Mouse (Mus musculus): ENCODE results near the gene Wdr61. TPM values are rescaled to one million over a fixed set of nuclear protein-coding genes. Genes with fewer than 3 reads are reported as not detected.

Wdr61 gene
- polyA plus RNA-seq, 1 experiment, result 26.9 TPM

DNA sequence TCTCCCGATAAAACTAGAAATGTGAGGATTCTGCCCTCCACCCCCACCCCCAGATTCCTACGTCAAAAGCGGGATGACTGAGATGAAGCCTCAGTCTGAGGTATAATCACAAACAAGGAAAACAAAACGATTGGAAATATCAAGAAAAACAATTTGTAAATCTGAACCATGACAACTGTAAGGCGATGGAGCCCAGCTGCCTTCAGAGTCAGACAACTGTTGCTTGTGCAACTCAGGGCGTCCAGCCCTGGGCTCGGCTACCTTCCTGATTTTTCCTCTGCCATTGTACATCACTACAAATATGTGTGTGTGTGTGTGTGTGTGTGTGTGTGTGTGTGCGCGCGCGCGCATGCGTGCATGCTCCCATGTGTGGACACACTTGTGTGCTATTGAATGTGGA, 60.4 kb downstream of the Wdr61 start:
- TF ChIP-seq POLR2A (IDR thresholded peaks at IDR 0.05; ENCODE audit: control insufficient read depth, low read depth, low read length), result no peak
- Histone ChIP-seq H3K27ac (ENCODE audit: control insufficient read depth, insufficient read depth, low read depth, low read length) (no peak overlapping the region), H3K4me3 (ENCODE audit: control insufficient read depth, low read depth, low read length) (no peak overlapping the region; the same call in 1 of the 2 replicates), H3K27me3 (ENCODE audit: control insufficient read depth, insufficient read depth, low read length) (no peaks in the 10 kb centered on the region), H3K4me1 (ENCODE audit: control insufficient read depth, insufficient read depth, low read length) (peaks cover 2% of the 10 kb centered on the region; the same call in 1 of the 2 replicates), H3K36me3 (ENCODE audit: control insufficient read depth, insufficient read depth, low read length) (no peaks in the 10 kb centered on the region)

DNA sequence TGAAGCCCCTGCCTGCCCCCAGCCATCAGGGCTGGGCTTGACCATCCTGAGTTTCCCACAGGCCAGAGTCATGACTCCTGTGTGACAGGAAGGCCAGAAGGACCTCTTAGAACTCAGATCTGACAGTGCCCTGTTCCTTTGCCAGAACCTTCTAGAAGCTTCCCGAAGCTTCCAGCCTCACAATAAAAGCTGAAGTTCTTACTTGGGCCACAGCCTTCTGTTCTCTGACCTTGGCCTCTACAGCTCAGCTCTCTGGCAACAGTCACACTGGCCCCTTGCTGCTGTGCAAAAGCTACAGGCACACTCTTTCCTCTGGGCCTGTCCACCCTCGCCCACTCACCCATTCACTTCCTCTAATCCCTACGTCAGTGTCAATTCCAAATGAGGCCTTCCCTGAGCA, 62.4 kb downstream of the Wdr61 start:
- H3K4me3 ChIP-seq (ENCODE audit: control insufficient read depth, low read depth, low read length), result peak overlapping the region; percentile 22
- no peaks in the 10 kb centered on the region for H3K36me3 ChIP-seq (ENCODE audit: control insufficient read depth, insufficient read depth, low read length)
- no peaks in the 10 kb centered on the region for H3K27me3 ChIP-seq (ENCODE audit: control insufficient read depth, insufficient read depth, low read length)
- no peak for TF ChIP-seq CTCF (IDR thresholded peaks at IDR 0.05; ENCODE audit: control insufficient read depth, insufficient read depth, insufficient replicate concordance, low read depth, low read length)
- peak; percentile 60; the same call in 1 of the 2 replicates for TF ChIP-seq POLR2A (IDR thresholded peaks at IDR 0.05; ENCODE audit: control insufficient read depth, low read depth, low read length)
- peaks cover 2% of the 10 kb centered on the region; the same call in 1 of the 2 replicates for H3K4me1 ChIP-seq (ENCODE audit: control insufficient read depth, insufficient read depth, low read length)
- H3K27ac ChIP-seq (ENCODE audit: control insufficient read depth, insufficient read depth, low read depth, low read length), result peak overlapping the region; percentile 54

DNA sequence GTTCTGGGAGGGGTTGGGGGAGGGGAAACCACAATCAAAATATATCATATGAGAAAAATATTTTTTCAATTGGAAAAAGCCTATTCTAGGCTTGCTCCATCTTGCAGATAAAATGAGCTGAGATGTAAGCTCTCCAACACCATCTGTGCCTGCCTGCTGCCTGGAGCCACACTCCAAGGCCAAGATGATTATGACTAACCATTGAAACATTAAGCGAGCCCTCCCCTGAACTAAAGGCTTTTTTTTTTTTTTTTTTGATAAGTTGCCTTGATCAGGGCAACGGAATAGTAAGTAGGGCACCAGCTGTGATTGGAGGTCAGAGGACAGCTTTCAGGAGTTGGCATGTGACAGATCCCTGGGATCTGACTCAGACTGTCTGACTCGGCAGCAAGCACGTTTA, 65.9 kb downstream of the Wdr61 start:
- no peak overlapping the region for H3K4me3 ChIP-seq (ENCODE audit: control insufficient read depth, low read depth, low read length)
- H3K4me1 ChIP-seq (ENCODE audit: control insufficient read depth, insufficient read depth, low read length), result peaks cover 12% of the 10 kb centered on the region
- peak overlapping the region; percentile 52 for H3K27ac ChIP-seq (ENCODE audit: control insufficient read depth, insufficient read depth, low read depth, low read length)
- H3K27me3 ChIP-seq (ENCODE audit: control insufficient read depth, insufficient read depth, low read length), result no peaks in the 10 kb centered on the region
- H3K36me3 ChIP-seq (ENCODE audit: control insufficient read depth, insufficient read depth, low read length), result no peaks in the 10 kb centered on the region
- TF ChIP-seq CTCF (IDR thresholded peaks at IDR 0.05; ENCODE audit: control insufficient read depth, insufficient read depth, insufficient replicate concordance, low read depth, low read length) (no peak), POLR2A (IDR thresholded peaks at IDR 0.05; ENCODE audit: control insufficient read depth, low read depth, low read length) (no peak)

DNA sequence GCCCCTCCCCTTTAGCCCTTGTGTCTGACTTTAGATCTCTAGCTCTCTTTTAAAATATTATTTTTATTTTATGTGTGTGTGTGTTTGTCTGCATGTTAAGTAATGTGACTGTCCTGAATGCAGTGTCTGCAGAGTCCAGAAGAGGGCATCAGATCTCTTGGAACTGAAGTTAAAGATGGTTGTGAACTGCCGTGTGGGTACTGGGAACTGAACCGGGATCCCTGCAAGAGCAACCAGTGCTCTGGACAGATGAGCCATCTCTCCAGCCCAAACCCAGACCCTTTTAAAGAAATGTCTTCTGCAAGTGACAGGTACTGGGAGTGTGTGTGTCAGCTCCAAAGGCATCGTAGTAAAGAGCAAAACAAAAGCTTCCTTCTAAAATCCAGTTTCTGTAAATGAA, 68.2 kb downstream of the Wdr61 start:
- no peaks in the 10 kb centered on the region for H3K36me3 ChIP-seq (ENCODE audit: control insufficient read depth, insufficient read depth, low read length)
- no peak overlapping the region for H3K4me3 ChIP-seq (ENCODE audit: control insufficient read depth, low read depth, low read length)
- peaks cover 9% of the 10 kb centered on the region for H3K4me1 ChIP-seq (ENCODE audit: control insufficient read depth, insufficient read depth, low read length)
- no peaks in the 10 kb centered on the region for H3K27me3 ChIP-seq (ENCODE audit: control insufficient read depth, insufficient read depth, low read length)
- TF ChIP-seq POLR2A (IDR thresholded peaks at IDR 0.05; ENCODE audit: control insufficient read depth, low read depth, low read length) (no peak), CTCF (IDR thresholded peaks at IDR 0.05; ENCODE audit: control insufficient read depth, insufficient read depth, insufficient replicate concordance, low read depth, low read length) (no peak)
- H3K27ac ChIP-seq (ENCODE audit: control insufficient read depth, insufficient read depth, low read depth, low read length), result peak overlapping the region; percentile 49; the same call in 1 of the 2 replicates

Other genes starting within 250 kb of the Wdr61 start
- 8.7 and 9.8 TPM in 2 replicates for gene Dmxl2, start 232.9 kb downstream of the Wdr61 start, polyA plus RNA-seq (2012; rRNA removed)
- 4.3 and 4.4 TPM in 2 replicates for gene Sh2d7, start 195.5 kb downstream of the Wdr61 start, polyA plus RNA-seq (2012; rRNA removed)
- gene Cib2, start 174.3 kb downstream of the Wdr61 start, polyA plus RNA-seq (2012; rRNA removed), result 3.2 and 3.6 TPM in 2 replicates
- 11.9 and 13.8 TPM in 2 replicates for gene Idh3a, start 148.2 kb downstream of the Wdr61 start, polyA plus RNA-seq (2012; rRNA removed)
- 91.8 and 114 TPM in 2 replicates for gene Acsbg1, start 72.6 kb downstream of the Wdr61 start, polyA plus RNA-seq (2012; rRNA removed)
- 129 and 142 TPM in 2 replicates for gene Dnaja4, start 35.6 kb downstream of the Wdr61 start, polyA plus RNA-seq (2012; rRNA removed)
- 12.2 and 13.1 TPM in 2 replicates for gene Crabp1, start 30.2 kb upstream of the Wdr61 start, polyA plus RNA-seq (2012; rRNA removed)
- 25.2 and 36.5 TPM in 2 replicates for gene Ireb2, start 129.3 kb upstream of the Wdr61 start, polyA plus RNA-seq (2012; rRNA removed)
- gene Hykk, start 182.8 kb upstream of the Wdr61 start, polyA plus RNA-seq (2012; rRNA removed), result 0.16 and 0.36 TPM in 2 replicates
- 56.6 and 80.4 TPM in 2 replicates for gene Psma4, start 216.3 kb upstream of the Wdr61 start, polyA plus RNA-seq (2012; rRNA removed)
- gene AY074887, start 216.5 kb upstream of the Wdr61 start, polyA plus RNA-seq (2012; rRNA removed), result 0.25 TPM in 1 of 2 replicates, not detected in the other
- 6.7 and 9.2 TPM in 2 replicates for gene Chrna5, start 246.4 kb upstream of the Wdr61 start, polyA plus RNA-seq (2012; rRNA removed)